Mouse (Mus musculus) olfactory bulb, adult 2 months (tissue): ENCODE data around the gene Clstn3. TPM values are rescaled to one million over a fixed set of nuclear protein-coding genes. Genes with fewer than 3 reads are reported as not detected.
"Not testable (repeated sequence)": the region's sequence is repeated elsewhere in the genome, so short reads cannot be mapped to it uniquely, and the experiment has no call there.

Experiments
- H3K27ac ChIP-seq: fragments of 200-500 bp; 2 replicates; pipeline ENCODE4 v1.5.1; 2012; ENCODE audit warnings: low read depth, low read length; ENCODE audit not compliant: insufficient read depth
- H3K4me1 ChIP-seq: fragments of 200-500 bp; 2 replicates; pipeline ENCODE4 v1.6.1; 2012; ENCODE audit warnings: low read length; ENCODE audit not compliant: control insufficient read depth, insufficient read depth
- H3K4me3 ChIP-seq: fragments of 200-500 bp; 2 replicates; pipeline ENCODE4 v1.5.1; 2012; ENCODE audit warnings: mild to moderate bottlenecking, low read depth, low read length, moderate library complexity; ENCODE audit not compliant: insufficient read depth
- CTCF ChIP-seq: fragments of 200-500 bp; IDR thresholded peaks from 2 replicates; pipeline ENCODE4 v1.5.1; 2012; ENCODE audit warnings: low read depth, mild to moderate bottlenecking, low read length, moderate library complexity; ENCODE audit not compliant: insufficient read depth
- POLR2A ChIP-seq: fragments of 200-500 bp; IDR thresholded peaks from 2 replicates; pipeline ENCODE4 v1.6.1; 2012; ENCODE audit warnings: mild to moderate bottlenecking, low read depth, low read length, moderate library complexity; ENCODE audit not compliant: insufficient read depth
- WGBS: fragments of 180-500 bp; shearing (Covaris S2); methylation state at CpG from one replicate; pipeline ENCODE4 v1.1.7; 2018; 5-methylcytosine and 5-hydroxymethylcytosine counted together
- polyA plus RNA-seq: library from polyadenylated mRNA; stranded (reverse); fragments of >200 nt; gene quantifications from 2 replicates; pipeline ENCODE4 v1.2.4, GENCODE M21; 2012; ENCODE audit warnings: low replicate concordance; ENCODE audit not compliant: missing spikeins, insufficient read depth, insufficient read length

Gene Clstn3
- polyA plus RNA-seq, 1 experiment = not detected

GRCm38 (mm10) chr6:124476216-124476615 lies 11.6 kb upstream of the Clstn3 start:
- WGBS = 66% methylated on average over 7 of the region's 7 CpGs
- H3K27ac ChIP-seq = no peak overlapping the region
- peaks cover 9% of the 10 kb centered on the region; the same call in 1 of the 2 replicates for H3K4me1 ChIP-seq
- H3K4me3 ChIP-seq = no peak overlapping the region
- TF ChIP-seq CTCF (no peak), POLR2A (no peak)

GRCm38 (mm10) chr6:124475335-124476075 lies 10.9 kb upstream of the Clstn3 start:
- H3K4me3 ChIP-seq, H3K4me1 ChIP-seq, H3K27ac ChIP-seq: not testable (repeated sequence)
- WGBS = 94% methylated on average over 8 of the region's 11 CpGs

- no peak for TF ChIP-seq POLR2A
- TF ChIP-seq CTCF = no peak
- no peak overlapping the region for H3K27ac ChIP-seq
- H3K4me1 ChIP-seq = peaks cover 9% of the 10 kb centered on the region; the same call in 1 of the 2 replicates
- WGBS = 81% methylated on average over 11 of the region's 11 CpGs
- H3K4me3 ChIP-seq = no peak overlapping the region
Observed at GRCm38 (mm10) chr6:124474621-124475020, 10.0 kb upstream of the Clstn3 start.

GRCm38 (mm10) chr6:124472801-124473200 lies 8.2 kb upstream of the Clstn3 start:
- no peak overlapping the region for H3K27ac ChIP-seq
- H3K4me3 ChIP-seq = no peak overlapping the region
- 35% methylated on average over 6 of the region's 6 CpGs for WGBS
- peaks cover 9% of the 10 kb centered on the region; the same call in 1 of the 2 replicates for H3K4me1 ChIP-seq
- TF ChIP-seq POLR2A (no peak), CTCF (no peak)

- H3K4me1 ChIP-seq, H3K4me3 ChIP-seq, H3K27ac ChIP-seq: not testable (repeated sequence)
- 92% methylated on average over 6 of the region's 6 CpGs for WGBS
Observed at GRCm38 (mm10) chr6:124471783-124472638, 7.4 kb upstream of the Clstn3 start.

- TF ChIP-seq CTCF = no peak
- TF ChIP-seq POLR2A = no peak
- 95% methylated on average over 3 of the region's 3 CpGs for WGBS
- Histone ChIP-seq H3K27ac (no peak overlapping the region), H3K4me1 (0 out of 2 replicates have a peak, but pooled peaks cover under 1% of the 10 kb centered on the region), H3K4me3 (no peak overlapping the region)
Observed at GRCm38 (mm10) chr6:124471121-124471520, 6.5 kb upstream of the Clstn3 start.

GRCm38 (mm10) chr6:124465729-124466128 lies 1.1 kb upstream of the Clstn3 start:
- TF ChIP-seq POLR2A (no peak), CTCF (no peak)
- Histone ChIP-seq H3K27ac (peak overlapping the region; percentile 94; the same call in 1 of the 2 replicates), H3K4me3 (no peak overlapping the region), H3K4me1 (peaks cover 25% of the 10 kb centered on the region)
- WGBS = 76% methylated on average over 6 of the region's 6 CpGs

- TF ChIP-seq CTCF (no peak), POLR2A (no peak)
- H3K27ac ChIP-seq = peak overlapping the region; percentile 94
- peak overlapping the region; percentile 81 for H3K4me3 ChIP-seq
- peaks cover 26% of the 10 kb centered on the region for H3K4me1 ChIP-seq
- WGBS = 25% methylated on average over 6 of the region's 6 CpGs
Observed at GRCm38 (mm10) chr6:124465299-124465698, 705 bp upstream of the Clstn3 start.

- H3K27ac ChIP-seq = peak overlapping the region; percentile 87
- H3K4me1 ChIP-seq = peaks cover 30% of the 10 kb centered on the region
- no peak for TF ChIP-seq POLR2A
- no peak for TF ChIP-seq CTCF
- peak overlapping the region; percentile 81 for H3K4me3 ChIP-seq
- 5% methylated on average over 8 of the region's 8 CpGs for WGBS
Observed at GRCm38 (mm10) chr6:124463881-124464291, 708 bp downstream of the Clstn3 start.
